Mouse (Mus musculus) left cerebral cortex, adult 8-10 months (tissue): ENCODE measurements at regions not wholly inside any gene's neighbourhood (a gene's known extent, or its start where the extent isn't known, plus 50 kb on each side); places are given as distances from the start of the nearest gene placed in this dataset.

ENCODE experiments used
- DNase-seq, 2 experiments: peaks; one replicate each; pipeline ENCODE4 v3.0.0; 2022; ENCODE audit warnings: low spot score in 2 of 2

DNA sequence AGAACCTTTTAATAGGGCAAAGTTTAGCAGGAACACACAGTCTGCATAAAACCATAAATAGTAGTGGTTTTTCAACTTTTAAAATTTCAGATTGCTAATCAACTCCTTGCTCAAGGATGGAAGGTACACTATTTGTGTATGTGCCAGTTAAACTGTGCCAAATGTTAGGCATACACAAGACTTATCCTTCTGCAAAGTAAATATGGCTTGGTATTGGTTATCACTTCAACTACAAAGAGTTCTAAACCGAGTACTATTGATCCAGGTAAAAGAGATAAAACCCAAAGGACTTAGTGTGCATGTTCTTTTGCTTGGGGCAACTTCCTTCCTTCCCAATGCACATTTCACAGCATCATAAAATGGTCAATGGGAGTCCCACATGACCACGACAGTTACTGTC, 1200.2 kb downstream of the Gsdmc2 start:
- DNase-seq, result no peak

DNA sequence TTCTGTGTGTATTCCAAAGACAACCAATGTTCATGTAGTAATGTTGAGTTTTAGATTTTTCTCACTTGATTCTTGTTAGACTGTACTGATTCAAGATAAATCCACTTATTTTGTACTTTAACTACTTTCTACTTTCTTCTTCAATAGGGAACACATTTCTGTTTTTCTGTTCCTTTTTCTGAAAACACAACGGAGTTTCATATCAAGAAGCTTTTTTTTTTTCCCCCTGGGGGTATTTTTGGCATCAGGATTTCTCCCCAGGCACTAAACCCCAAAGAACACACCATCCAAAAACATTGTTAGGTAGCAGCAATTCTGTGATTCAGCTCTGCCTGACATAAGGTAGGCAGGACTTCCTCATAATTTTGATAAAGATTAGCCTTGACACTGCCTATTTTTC, 1200.7 kb downstream of the Gsdmc2 start:
- no peak for DNase-seq

DNA sequence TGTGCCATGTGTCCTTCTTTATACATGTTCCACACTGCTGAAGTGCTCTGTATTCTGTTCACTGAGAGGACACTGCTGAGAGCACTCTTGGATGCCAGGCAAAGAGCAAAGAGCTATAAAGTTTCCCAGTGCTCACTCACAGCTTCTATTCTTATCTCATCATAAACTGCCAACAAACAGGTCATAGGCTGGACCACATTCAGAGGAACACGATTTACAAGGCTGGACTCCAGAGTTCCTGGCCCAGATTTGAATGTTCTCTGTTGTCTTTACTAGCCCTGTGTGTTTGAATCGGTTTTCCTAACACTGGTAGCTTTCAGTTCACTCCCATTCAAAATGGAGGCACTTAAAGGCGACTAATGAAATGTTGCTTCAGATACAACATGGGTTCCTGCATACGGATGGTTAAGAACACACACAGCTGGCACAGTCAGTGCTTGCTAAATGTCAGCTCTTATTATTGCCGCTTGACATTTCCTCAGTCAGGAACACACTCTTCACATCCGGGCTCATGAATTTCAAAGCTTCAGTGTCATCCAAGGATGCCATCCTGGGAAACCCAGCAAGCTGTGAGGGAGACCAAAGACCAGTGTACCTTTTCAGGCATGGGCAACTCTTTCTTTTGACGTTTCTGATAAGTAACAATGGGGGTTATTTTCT, 1203.8 kb downstream of the Gsdmc2 start:
- no peak for DNase-seq

DNA sequence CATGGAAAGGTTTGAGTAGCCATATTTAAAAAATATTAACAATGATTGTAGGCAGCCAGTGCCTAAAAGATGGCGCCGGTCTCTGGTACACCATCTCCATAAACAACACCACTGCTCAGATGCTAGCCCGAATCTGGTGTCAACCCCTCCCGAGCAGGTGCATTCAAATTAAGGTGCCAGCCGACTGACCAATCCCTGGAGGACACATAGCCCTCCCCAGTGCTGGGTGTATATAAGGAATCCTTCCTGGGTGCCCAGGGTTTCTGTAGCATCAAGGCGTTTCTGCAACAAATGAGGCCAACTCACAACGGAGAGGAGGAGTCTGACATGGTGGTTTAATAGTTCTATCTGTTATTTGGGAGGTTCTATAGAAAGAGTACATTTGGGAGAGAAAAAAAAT, 1219.6 kb downstream of the Gsdmc2 start:
- no peak for DNase-seq

DNA sequence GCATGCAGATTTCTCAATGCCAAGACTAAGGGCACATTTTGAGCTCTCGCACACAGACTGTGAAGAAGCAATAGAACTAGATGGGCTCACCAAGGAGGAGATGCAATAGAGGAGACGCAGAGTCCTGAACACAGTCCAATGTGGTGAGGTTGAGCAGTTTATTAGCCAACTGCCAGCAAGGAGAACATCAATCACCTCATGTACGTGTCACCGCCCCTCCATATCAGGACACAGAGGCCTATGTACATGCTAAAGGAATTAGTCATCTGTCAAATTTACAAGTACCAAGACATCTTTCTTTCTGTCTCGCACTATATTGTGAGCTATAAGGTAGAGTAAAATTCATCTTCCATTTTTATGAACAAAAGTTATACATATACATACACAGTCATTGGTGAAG, 1228.9 kb downstream of the Gsdmc2 start:
- DNase-seq, result no peak

DNA sequence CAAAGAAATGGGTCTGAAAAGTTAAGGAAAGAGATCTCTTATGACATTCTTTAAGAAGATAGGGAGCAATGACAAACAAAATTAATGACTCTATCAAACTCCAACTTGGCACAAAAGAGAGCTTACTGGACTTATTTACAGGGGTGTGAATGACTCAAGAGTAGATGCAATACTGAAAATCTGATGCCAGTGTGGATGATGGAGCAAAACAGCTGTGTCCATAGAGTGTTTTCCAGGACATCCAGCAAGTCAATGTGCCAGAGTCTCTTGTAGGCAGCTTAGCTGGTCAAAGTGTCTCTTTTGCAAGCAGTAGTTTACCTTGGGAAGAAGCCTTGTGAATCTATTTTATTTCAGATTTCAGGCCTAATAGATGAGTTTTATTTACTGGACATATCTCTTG, 1248.2 kb downstream of the Gsdmc2 start:
- no peak for DNase-seq

GRCm38 (mm10) chr15:62588580-62588979, 1256.4 kb downstream of the Gsdmc2 start:
- DNase-seq, result no peak

GRCm38 (mm10) chr15:62578788-62579187, 1266.2 kb downstream of the Gsdmc2 start:
- DNase-seq, result no peak

DNA sequence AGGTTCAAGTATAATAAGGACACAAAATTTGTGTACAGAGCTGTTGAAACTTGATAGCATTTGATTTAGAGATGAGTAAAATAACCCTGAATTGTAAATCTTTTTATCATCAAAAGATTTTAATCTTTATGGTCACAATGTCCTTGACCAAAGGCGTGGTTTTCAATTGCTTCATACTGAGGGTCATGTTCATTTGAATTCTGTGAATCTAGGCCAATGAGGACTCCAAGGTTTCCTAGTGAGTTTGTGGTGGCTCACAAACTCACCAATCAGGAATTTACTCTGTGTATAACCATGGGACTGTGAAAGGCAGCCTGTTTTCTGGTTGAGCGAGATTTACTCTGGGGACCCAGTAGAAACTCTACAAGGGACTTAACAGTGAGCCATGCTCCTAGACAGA, 1269.2 kb downstream of the Gsdmc2 start:
- DNase-seq, result no peak

- peak in 1 of 2 experiments; percentile 19 for DNase-seq
These were observed 1273.2 kb downstream of the Gsdmc2 start for GRCm38 (mm10) chr15:62571803-62572202.

DNA sequence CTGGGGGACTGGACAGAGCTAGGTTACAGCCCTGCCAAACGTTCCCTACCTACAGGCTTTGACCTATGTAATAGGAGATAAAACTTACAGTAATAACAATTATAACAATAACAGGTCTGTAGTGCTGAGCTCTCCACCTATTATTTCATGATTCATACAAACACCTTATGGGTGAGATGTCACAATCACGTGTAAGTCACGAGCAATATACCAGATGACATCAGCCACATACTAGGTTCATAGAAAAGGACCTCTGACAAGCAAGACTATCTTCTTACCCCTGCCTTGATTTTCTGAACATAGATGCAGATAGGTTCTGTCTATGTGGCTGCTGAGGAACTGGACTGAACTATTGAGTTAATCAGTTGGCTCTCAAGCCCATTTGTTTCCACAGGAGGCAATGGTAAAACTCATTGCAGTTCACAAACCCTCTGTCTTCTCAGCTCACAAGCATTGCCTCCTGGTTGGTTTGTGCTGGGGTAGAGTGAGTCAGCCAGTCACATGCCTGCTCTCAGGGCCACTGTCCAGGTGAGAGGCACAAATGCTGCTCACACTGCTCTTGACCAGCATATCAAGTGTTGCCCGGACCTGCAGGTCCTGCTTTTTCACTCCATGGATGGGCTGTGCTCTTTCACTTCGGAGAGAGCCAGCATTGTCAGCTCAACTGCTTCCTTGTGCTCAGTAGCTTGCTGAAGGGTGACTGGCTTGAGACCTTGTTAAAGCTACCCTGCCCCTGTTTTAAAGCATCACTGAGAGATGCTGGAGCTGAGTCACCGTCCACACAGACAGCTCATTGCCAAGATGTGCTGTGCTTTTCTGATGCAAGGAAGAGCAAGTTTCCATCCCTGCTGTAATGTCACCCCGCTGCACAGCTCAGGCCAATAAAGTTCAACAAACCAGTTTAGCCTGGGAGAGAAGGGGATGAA, 1275.9 kb downstream of the Gsdmc2 start:
- no peak for DNase-seq

DNA sequence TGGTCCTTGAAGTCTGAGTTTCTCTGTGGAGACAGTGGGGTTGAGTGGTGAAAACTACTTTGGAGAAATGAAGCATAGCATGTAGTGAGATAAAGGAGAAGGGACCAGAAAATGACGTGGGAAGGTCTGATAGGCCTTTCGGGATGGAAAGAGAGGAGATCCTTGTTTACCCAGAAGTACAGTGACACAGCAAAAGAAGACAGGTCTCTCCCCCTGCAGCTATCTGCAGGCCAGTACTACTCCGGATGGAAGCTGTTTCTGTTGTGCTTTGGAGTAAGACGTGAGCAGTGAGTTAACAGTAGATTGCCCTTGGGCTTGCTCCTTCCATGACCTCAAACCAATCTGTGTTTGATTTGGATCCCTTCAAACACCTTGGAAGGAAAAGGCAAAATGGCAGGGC, 1277.5 kb downstream of the Gsdmc2 start:
- DNase-seq, result no peak

DNA sequence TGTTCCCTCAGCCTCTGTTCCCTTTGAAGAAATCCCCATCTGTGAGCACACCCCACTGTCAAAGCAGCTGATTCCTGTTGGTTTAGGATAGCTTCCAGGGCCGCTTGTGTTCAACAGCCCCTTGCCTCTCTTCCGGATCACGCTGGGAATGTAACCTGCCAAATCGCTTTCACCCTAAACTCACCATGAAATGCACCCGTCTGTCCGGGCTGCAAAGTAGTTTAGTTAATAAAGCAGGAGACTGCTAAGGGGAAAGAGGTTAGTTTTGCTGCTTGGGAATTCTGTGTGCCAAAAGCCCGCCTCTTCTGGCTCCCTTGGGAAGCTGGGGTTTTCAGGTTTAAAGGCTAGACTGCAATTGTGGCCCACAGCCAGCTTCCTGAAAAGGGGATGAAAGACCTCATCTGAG, 1278.9 kb downstream of the Gsdmc2 start:
- DNase-seq, result no peak

- DNase-seq, result no peak
These were observed 1311.7 kb downstream of the Gsdmc2 start for GRCm38 (mm10) chr15:62533233-62533632.

- DNase-seq, result no peak
These were observed 1316.0 kb downstream of the Gsdmc2 start for GRCm38 (mm10) chr15:62528975-62529374.

DNA sequence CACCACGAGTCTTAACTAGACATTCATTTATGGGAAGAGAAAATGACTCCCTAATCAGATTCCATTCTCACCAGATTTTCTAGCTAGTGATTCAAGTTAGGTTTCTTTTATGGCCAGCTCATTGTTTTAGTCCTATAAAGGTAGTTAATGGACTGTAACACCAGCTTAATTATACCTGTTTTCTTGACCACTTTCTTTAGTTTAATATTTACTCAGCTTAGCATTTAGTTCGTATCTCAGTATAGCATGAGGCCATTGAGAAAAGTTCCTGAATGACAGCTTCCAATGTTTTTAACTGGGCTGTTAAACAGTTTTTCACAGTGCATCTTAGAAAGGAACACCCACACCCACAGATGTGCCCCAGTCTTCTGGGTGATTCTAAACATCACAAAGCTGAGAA, 1320.3 kb downstream of the Gsdmc2 start:
- no peak for DNase-seq

DNA sequence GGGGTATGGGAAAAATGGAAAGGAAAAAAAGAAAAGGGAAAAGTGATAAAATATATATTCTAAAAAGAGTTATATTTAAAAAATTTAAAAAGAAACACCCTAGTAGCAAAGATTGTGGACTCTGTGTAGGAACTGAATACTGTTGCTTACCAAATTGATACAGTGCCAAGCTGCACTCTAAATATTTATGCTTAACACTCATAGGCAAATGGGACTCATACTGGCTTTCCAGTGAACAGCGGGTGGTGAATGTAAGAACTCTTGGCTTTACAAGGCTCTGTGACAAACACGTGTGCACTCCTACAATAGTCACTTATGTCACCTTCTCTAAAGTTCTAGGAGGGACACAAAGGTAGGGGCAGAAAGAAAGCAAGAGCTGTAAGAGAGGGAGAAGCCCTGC, 1320.8 kb downstream of the Gsdmc2 start:
- DNase-seq, result no peak

DNA sequence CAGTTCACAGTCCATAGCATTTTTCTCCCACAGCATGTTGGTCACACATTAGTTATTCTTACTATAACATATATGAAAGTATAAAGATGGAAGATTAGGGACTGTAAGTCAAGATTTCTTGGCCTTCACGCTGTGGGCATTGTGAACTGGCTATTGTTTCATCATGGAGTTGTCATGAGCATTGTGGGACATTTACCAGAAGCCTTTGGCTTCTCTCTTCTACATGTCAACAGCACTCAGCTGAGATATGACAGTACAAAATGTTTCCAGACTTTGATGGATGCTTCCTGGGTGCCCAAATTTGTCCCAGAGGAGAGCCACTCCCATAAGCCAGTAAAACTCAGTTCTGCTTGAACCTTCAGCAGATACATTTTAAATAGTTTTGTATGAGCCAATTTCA, 1331.5 kb downstream of the Gsdmc2 start:
- no peak for DNase-seq

- no peak for DNase-seq
These were observed 1333.5 kb downstream of the Gsdmc2 start for GRCm38 (mm10) chr15:62511461-62511860.

DNA sequence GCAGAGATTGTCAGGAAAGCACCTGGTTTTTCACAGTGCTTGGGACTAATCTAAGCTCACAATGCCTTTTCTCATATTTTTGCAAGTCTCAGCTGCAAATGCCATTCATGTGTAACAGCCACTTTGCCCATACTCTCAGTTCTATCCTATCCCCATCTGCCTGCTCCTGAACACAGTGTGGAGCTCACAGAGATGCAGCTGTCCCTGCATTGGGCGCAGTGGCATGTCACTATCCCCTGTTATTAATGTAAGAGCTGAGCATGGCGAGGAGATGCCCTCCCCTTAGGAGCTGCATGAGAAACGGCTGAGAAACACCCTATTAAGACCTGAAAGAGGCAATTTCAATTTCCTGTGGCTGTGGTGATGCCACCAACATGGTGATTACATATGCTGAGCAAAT, 1341.1 kb downstream of the Gsdmc2 start:
- DNase-seq, result no peak

DNA sequence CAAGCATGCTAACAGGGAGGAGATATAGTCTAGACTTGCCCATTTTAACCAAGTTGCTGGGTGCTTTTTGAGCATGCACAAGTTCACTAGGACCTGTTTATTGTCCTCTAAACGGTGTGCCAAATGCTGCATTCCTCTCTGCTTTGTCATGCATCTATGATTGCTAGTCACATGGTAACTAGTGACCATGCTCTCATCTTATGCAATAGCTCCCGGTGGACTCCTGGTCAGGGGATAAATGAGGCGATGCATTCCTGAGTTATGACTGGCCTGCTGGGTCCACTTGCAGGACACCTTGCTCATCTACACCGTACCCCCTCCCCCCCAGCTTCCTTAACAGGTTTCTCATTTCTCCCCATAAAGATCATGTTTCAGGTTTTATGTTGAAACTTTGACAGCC, 1344.0 kb downstream of the Gsdmc2 start:
- DNase-seq, result no peak

- DNase-seq, result no peak
These were observed 1344.5 kb downstream of the Gsdmc2 start for GRCm38 (mm10) chr15:62500522-62500921.

DNA sequence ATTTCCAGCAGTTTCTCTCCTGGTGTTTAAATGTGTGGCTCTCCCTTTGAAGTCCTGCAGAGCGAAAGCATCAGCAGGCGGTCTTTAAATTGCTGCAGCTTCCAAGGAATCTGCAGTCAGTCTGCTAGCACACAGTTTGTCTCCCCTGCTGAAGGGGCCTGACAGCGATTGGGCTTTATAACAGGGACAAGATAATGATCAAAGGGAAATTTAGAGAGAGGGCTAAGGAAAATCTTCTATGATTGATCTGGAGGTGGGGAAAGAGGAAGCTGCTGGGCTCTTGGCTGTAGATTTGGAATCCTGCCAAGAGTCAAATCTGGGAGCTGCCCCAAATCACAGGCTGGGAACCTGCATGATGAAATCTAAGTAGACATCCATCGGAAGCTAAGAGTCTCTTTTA, 1348.8 kb downstream of the Gsdmc2 start:
- no peak for DNase-seq
